Mouse (Mus musculus): ENCODE measurements around the gene Zfp36l2.

Gene Zfp36l2

GRCm38 (mm10) chr17:84136669-84137392 is 50.9 kb downstream of the Zfp36l2 start:
- DNase-seq (ENCODE audit: low read depth in 1 of 2, low spot score in 2 of 2) = no peak

GRCm38 (mm10) chr17:84136217-84136616 is 51.5 kb downstream of the Zfp36l2 start:
- DNase-seq (ENCODE audit: low read depth in 1 of 2, low spot score in 2 of 2) = no peak

GRCm38 (mm10) chr17:84135243-84135642 is 52.5 kb downstream of the Zfp36l2 start:
- DNase-seq (ENCODE audit: low read depth in 1 of 2, low spot score in 2 of 2) = no peak

Data from monocyte, adult 2 months (primary cell).